Mouse (Mus musculus) heart, embryonic 14.5 days (tissue): ENCODE measurements around the gene Tmed1. TPM values are rescaled to one million over a fixed set of nuclear protein-coding genes. Genes with fewer than 3 reads are reported as not detected.

ENCODE experiments used
- ATAC-seq: fragments of 200-750 bp; cut with Nextera tagmentation; 2 replicates; pipeline ENCODE4 v1.8.0; 2017; ENCODE audit warnings: low read depth, moderate TSS enrichment; ENCODE audit not compliant: insufficient number of reproducible peaks, insufficient read depth, low FRiP score
- H3K27ac ChIP-seq, 2 experiments: fragments of 200-500 bp in 1 of 2; fragments of 300-500 bp in 1 of 2; sonication (generic) in 1 of 2; replicated peaks in 1 of 2; 2 replicates each; pipeline ENCODE4 v1.5.1; 2012 to 2014; ENCODE audit warnings: low read depth in 2 of 2, low read length in 2 of 2, control low read depth in 1 of 2, mild to moderate bottlenecking in 1 of 2, mixed read lengths in 1 of 2; ENCODE audit not compliant: control insufficient read depth in 1 of 2, insufficient read depth in 1 of 2
- H3K27me3 ChIP-seq: fragments of 300-500 bp; sonication (generic); 2 replicates; pipeline ENCODE4 v1.6.1; 2014; ENCODE audit warnings: mild to moderate bottlenecking, low read length, control low read depth; ENCODE audit not compliant: control insufficient read depth, insufficient read depth
- H3K36me3 ChIP-seq: fragments of 300-500 bp; sonication (generic); 2 replicates; pipeline ENCODE4 v1.6.1; 2014; ENCODE audit warnings: mild to moderate bottlenecking, control low read depth, low read length, mixed read lengths; ENCODE audit not compliant: control insufficient read depth, insufficient read depth
- H3K4me1 ChIP-seq, 2 experiments: fragments of 200-500 bp in 1 of 2; fragments of 300-500 bp in 1 of 2; sonication (generic) in 1 of 2; 2 replicates each; pipeline ENCODE4 v1.6.1; 2012 to 2014; ENCODE audit warnings: low read length in 2 of 2, control low read depth in 1 of 2, mixed read lengths in 1 of 2; ENCODE audit not compliant: control insufficient read depth in 2 of 2, insufficient read depth in 2 of 2
- H3K4me2 ChIP-seq: fragments of 300-500 bp; sonication (generic); 2 replicates; pipeline ENCODE4 v1.6.1; 2014; ENCODE audit warnings: mild to moderate bottlenecking, low read length
- H3K4me3 ChIP-seq, 2 experiments: fragments of 200-500 bp in 1 of 2; fragments of 300-500 bp in 1 of 2; sonication (generic) in 1 of 2; 2 replicates each; pipeline ENCODE4 v1.5.1; 2012 to 2014; ENCODE audit warnings: low read length in 2 of 2, mild to moderate bottlenecking in 2 of 2, control low read depth in 1 of 2, low read depth in 1 of 2, moderate library complexity in 1 of 2; ENCODE audit not compliant: control insufficient read depth in 1 of 2, insufficient read depth in 1 of 2
- H3K9ac ChIP-seq: fragments of 300-500 bp; sonication (generic); 2 replicates; pipeline ENCODE4 v1.6.1; 2014; ENCODE audit warnings: mild to moderate bottlenecking, low read length
- H3K9me3 ChIP-seq: fragments of 300-500 bp; sonication (generic); 2 replicates; pipeline ENCODE4 v1.6.1; 2016; ENCODE audit warnings: low read length, control low read depth; ENCODE audit not compliant: control insufficient read depth
- whole genome bisulfite sequencing: fragments of 180-500 bp; shearing (Covaris S2); extraction: QIAGEN DNeasy Blood & Tissue Kit; methylation state at CpG from one replicate; pipeline ENCODE4 v1.1.7; 2014; 5-methylcytosine and 5-hydroxymethylcytosine counted together
- polyA plus RNA-seq: library from polyadenylated mRNA; unstranded; fragments of >200 nt; fragmentation: Nextera tagmentation; extraction: Ambion mirVana; gene quantifications from 2 replicates; pipeline ENCODE4 v1.2.1, GENCODE M21; 2014

Tmed1 gene
- polyA plus RNA-seq: 77.5 and 81.4 TPM in 2 replicates

- H3K9me3 ChIP-seq: no peaks in the 10 kb centered on the region
- under 1% methylated on average over 44 of the region's 44 CpGs for WGBS
- H3K27ac ChIP-seq: peak within 1 kb of the TSS; percentile 91 to 94
- H3K4me3 ChIP-seq: peak within 1 kb of the TSS; percentile 55 to 93
- H3K4me1 ChIP-seq: peaks cover 10 to 12% of the 10 kb centered on the region in 2 experiments
- peaks cover 40% of the 10 kb centered on the region for H3K36me3 ChIP-seq
- peak; percentile 94 for ATAC-seq
- peak within 1 kb of the TSS; percentile 73 for H3K9ac ChIP-seq
- H3K27me3 ChIP-seq: no peaks in the 10 kb centered on the region
- H3K4me2 ChIP-seq: peak within 1 kb of the TSS; percentile 76
These were observed at the start of gene Tmed1 for GRCm38 (mm10) chr9:21509772-21510688. Tmed1 (minus strand) TSS chr9:21510252.

- H3K27ac ChIP-seq: no peak overlapping the region
- no peak overlapping the region for H3K4me3 ChIP-seq
- H3K36me3 ChIP-seq: peaks cover 20% of the 10 kb centered on the region
- ATAC-seq: no peak
- 91% methylated on average over 3 of the region's 3 CpGs for WGBS
- no peaks in the 10 kb centered on the region for H3K27me3 ChIP-seq
- H3K9ac ChIP-seq: no peak overlapping the region
- no peak overlapping the region for H3K4me2 ChIP-seq
- peaks cover 17 to 33% of the 10 kb centered on the region in 2 experiments for H3K4me1 ChIP-seq
- H3K9me3 ChIP-seq: no peaks in the 10 kb centered on the region
These were observed 49.1 kb upstream of the Tmed1 start for GRCm38 (mm10) chr9:21559151-21559550.

- Histone ChIP-seq H3K27ac (peak overlapping the region; percentile 6 to 72), H3K4me1 (peaks cover 20 to 34% of the 10 kb centered on the region in 2 experiments), H3K4me2 (peak overlapping the region; percentile 21; the same call in 1 of the 2 replicates), H3K4me3 (no peak overlapping the region), H3K36me3 (peaks cover 22% of the 10 kb centered on the region), H3K9ac (no peak overlapping the region), H3K27me3 (no peaks in the 10 kb centered on the region), H3K9me3 (no peaks in the 10 kb centered on the region)
- WGBS: 38% methylated on average over 4 of the region's 4 CpGs
- ATAC-seq: peak; percentile 42; the same call in 1 of the 2 replicates
These were observed 48.3 kb upstream of the Tmed1 start for GRCm38 (mm10) chr9:21558366-21558765.

DNA sequence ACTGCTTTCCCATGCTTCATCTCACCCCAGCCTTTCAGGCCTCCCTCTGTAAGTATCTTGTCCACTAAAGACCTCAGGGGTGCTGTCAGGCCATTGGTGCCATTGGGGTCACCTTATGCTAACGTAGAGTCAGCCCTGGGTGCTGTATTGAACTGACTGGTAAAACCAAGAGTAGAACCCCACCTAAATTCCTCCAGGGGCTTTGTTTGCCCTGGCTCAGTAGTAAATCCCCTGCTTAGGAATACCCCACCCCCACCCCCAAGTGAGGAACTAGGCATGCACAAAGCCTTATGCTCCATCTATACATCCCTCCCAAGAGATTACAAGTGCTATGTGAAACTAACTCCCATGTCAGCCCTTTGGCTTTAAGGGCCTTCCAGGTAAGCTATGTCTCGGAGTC lies 47.5 kb upstream of the Tmed1 start:
- no peak for ATAC-seq
- Histone ChIP-seq H3K4me3 (no peak overlapping the region), H3K27ac (no peak overlapping the region; a peak in 1 of 4 replicates), H3K4me2 (no peak overlapping the region), H3K36me3 (peaks cover 25% of the 10 kb centered on the region), H3K9ac (no peak overlapping the region), H3K27me3 (no peaks in the 10 kb centered on the region), H3K4me1 (peaks cover 20 to 34% of the 10 kb centered on the region in 2 experiments), H3K9me3 (no peaks in the 10 kb centered on the region)
- WGBS: 92% methylated on average over 2 of the region's 2 CpGs

DNA sequence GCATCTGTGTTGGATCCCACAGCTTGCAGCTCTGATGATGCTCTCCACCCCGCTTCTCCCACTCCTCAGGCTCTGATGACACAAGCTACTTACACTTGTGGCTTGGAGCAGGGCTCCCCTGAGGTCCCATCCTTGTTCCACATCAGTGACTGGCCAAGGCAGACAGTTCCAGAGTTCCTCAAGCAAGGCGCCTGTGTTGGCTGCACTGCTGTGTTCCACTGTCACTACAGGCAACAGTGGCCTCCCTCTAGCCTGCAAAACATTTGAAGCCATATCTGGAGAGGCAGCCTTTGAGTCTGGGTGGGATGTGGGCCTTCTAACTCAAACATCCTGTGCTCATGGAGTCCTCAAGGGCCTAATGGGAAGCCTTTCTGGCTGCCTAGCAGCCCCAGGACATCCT lies 46.9 kb upstream of the Tmed1 start:
- peaks cover 21% of the 10 kb centered on the region for H3K36me3 ChIP-seq

DNA sequence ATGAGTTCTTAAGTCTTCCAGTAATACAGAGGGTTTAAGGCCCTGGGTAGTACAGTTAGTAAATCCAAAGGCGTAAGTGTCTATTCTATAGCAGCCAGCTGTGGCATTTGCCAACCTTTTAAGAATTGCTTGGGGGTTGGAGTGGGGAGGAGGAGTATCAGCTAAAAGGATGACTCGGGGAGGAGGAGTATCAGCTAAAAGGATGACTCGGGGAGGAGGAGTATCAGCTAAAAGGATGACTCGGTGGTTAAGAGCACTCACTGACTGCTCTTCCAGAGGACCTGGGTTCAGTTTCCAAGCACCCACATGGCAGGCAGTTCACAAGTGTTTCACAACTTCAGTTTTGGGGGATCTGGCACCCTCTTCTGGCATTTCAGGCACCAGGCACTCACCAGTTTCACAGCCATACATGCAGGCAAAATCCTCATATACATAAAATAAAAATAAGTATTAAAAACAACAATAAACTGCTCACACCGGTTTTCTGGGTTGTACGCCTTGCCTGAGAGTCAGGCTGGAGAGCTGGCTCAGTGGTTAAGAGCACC lies 45.2 kb upstream of the Tmed1 start:
- Histone ChIP-seq H3K4me2 (no peak overlapping the region), H3K9me3 (no peaks in the 10 kb centered on the region), H3K27ac (no peak overlapping the region), H3K36me3 (peaks cover 25% of the 10 kb centered on the region), H3K9ac (no peak overlapping the region), H3K4me3 (no peak overlapping the region), H3K27me3 (no peaks in the 10 kb centered on the region), H3K4me1 (peaks cover 20 to 34% of the 10 kb centered on the region in 2 experiments)
- 83% methylated on average over 6 of the region's 6 CpGs for WGBS
- no peak for ATAC-seq

More for the DNA sequence above, 46.9 kb upstream of the Tmed1 start:
- no peak overlapping the region for H3K4me2 ChIP-seq
- no peak overlapping the region; a peak in 1 of 4 replicates for H3K27ac ChIP-seq
- no peak overlapping the region for H3K9ac ChIP-seq
- H3K4me3 ChIP-seq: no peak overlapping the region
- WGBS: 86% methylated on average over 2 of the region's 2 CpGs
- H3K4me1 ChIP-seq: peaks cover 20 to 34% of the 10 kb centered on the region in 2 experiments
- H3K9me3 ChIP-seq: no peaks in the 10 kb centered on the region
- no peaks in the 10 kb centered on the region for H3K27me3 ChIP-seq
- no peak for ATAC-seq

GRCm38 (mm10) chr9:21553607-21554273 lies 43.7 kb upstream of the Tmed1 start:
- H3K27ac ChIP-seq: peak overlapping the region in 1 of 2 experiments; percentile 28; a peak in 1 of 4 replicates
- ATAC-seq: no peak
- no peaks in the 10 kb centered on the region for H3K27me3 ChIP-seq
- H3K4me2 ChIP-seq: no peak overlapping the region
- H3K4me3 ChIP-seq: no peak overlapping the region
- H3K36me3 ChIP-seq: peaks cover 28% of the 10 kb centered on the region
- 80% methylated on average over 6 of the region's 6 CpGs for WGBS
- H3K9me3 ChIP-seq: no peaks in the 10 kb centered on the region
- H3K4me1 ChIP-seq: peaks cover 17 to 31% of the 10 kb centered on the region in 2 experiments
- H3K9ac ChIP-seq: no peak overlapping the region
